Mouse (Mus musculus) CH12.LX (cell line): ENCODE measurements around the gene Ilf3. TPM values are rescaled to one million over a fixed set of nuclear protein-coding genes. Genes with fewer than 3 reads are reported as not detected.
"Not testable (repeated sequence)": the region's sequence is repeated elsewhere in the genome, so short reads cannot be mapped to it uniquely, and the experiment has no call there.

Experiments
- DNase-seq: peaks from one replicate; pipeline ENCODE4 v3.0.0-alpha.2; 2013; ENCODE audit errors: extremely low read depth
- H3K27ac ChIP-seq: 2 replicates; pipeline ENCODE4 v1.5.1; 2012; ENCODE audit warnings: low read depth, mild to moderate bottlenecking, control low read depth, moderate library complexity; ENCODE audit not compliant: insufficient read depth
- H3K27me3 ChIP-seq: replicated peaks from 2 replicates; pipeline ENCODE3; 2012; ENCODE audit warnings: inconsistent platforms
- H3K36me3 ChIP-seq, 2 experiments: replicated peaks in 1 of 2; 2 replicates each; pipeline versions ENCODE3 to v1.6.1; 2012; ENCODE audit warnings: inconsistent platforms in 1 of 2, low read length in 1 of 2, mild to moderate bottlenecking in 1 of 2, mixed read lengths in 1 of 2, moderate library complexity in 1 of 2; ENCODE audit not compliant: control insufficient read depth in 1 of 2, insufficient read depth in 1 of 2
- H3K4me1 ChIP-seq, 2 experiments: 2 replicates each; pipeline ENCODE4 v1.6.1; 2012; ENCODE audit warnings: inconsistent platforms in 1 of 2, moderate library complexity in 1 of 2; ENCODE audit not compliant: insufficient read depth in 2 of 2, control insufficient read depth in 1 of 2
- H3K4me2 ChIP-seq: 2 replicates; pipeline ENCODE4 v1.6.1; 2012; ENCODE audit warnings: low read depth, mild to moderate bottlenecking, control low read depth; ENCODE audit not compliant: poor library complexity, insufficient read depth, severe bottlenecking
- H3K4me3 ChIP-seq, 3 experiments: fragments of 150-350 bp in 1 of 3; sonication (generic) in 1 of 3; replicated peaks in 1 of 3; 2 replicates each; pipeline versions ENCODE3 to v1.5.1; 2011 to 2012; ENCODE audit warnings: low read depth in 2 of 3, low read length in 2 of 3, mild to moderate bottlenecking in 2 of 3, moderate library complexity in 2 of 3, control low read depth in 1 of 3, improper control_type of control experiment in 1 of 3, inconsistent platforms in 1 of 3, mixed read lengths in 1 of 3; ENCODE audit not compliant: poor library complexity in 1 of 3
- H3K79me2 ChIP-seq: replicated peaks from 2 replicates; pipeline ENCODE4 v1.6.1; 2012; ENCODE audit warnings: mild to moderate bottlenecking, moderate library complexity; ENCODE audit not compliant: control insufficient read depth, poor library complexity, insufficient read depth, severe bottlenecking; ENCODE audit errors: extremely low read depth
- H3K9ac ChIP-seq: 2 replicates; pipeline ENCODE4 v1.6.1; 2012; ENCODE audit warnings: low read depth, mild to moderate bottlenecking, control low read depth, moderate library complexity; ENCODE audit not compliant: insufficient read depth
- H3K9me3 ChIP-seq: replicated peaks from 2 replicates; pipeline ENCODE3; 2012; ENCODE audit warnings: low read length, inconsistent platforms, mixed read lengths
- BHLHE40 ChIP-seq: IDR thresholded peaks from 2 replicates; pipeline ENCODE4 v1.6.1; 2011; ENCODE audit warnings: mild to moderate bottlenecking, low read depth, low read length, improper control_type of control experiment
- CTCF ChIP-seq, 2 experiments: IDR thresholded peaks in 1 of 2; conservative IDR thresholded peaks in 1 of 2; 2 replicates each; pipeline ENCODE4 v1.5.1; 2011 to 2012; ENCODE audit warnings: low read depth in 2 of 2, low read length in 2 of 2, improper control_type of control experiment in 1 of 2, inconsistent platforms in 1 of 2, mild to moderate bottlenecking in 1 of 2, moderate library complexity in 1 of 2
- E2F4 ChIP-seq: IDR thresholded peaks from 2 replicates; pipeline ENCODE4 v1.6.1; 2011; ENCODE audit warnings: low read depth, low read length, improper control_type of control experiment; ENCODE audit not compliant: insufficient replicate concordance
- ELF1 ChIP-seq: IDR thresholded peaks from 2 replicates; pipeline ENCODE4 v1.6.1; 2014; ENCODE audit warnings: low read depth, mild to moderate bottlenecking, inconsistent platforms, low read length, improper control_type of control experiment
- ETS1 ChIP-seq: conservative IDR thresholded peaks from 2 replicates; pipeline ENCODE4 v1.6.1; 2012; ENCODE audit warnings: low read depth, mild to moderate bottlenecking, inconsistent platforms, low read length, improper control_type of control experiment, moderate library complexity
- IRF4 ChIP-seq: IDR thresholded peaks from 2 replicates; pipeline ENCODE4 v1.6.1; 2014; ENCODE audit warnings: low read depth, mild to moderate bottlenecking, inconsistent platforms, low read length, improper control_type of control experiment
- JUN ChIP-seq: IDR thresholded peaks from 2 replicates; pipeline ENCODE4 v1.6.1; 2011; ENCODE audit warnings: low read depth, mild to moderate bottlenecking, low read length, improper control_type of control experiment, moderate library complexity; ENCODE audit not compliant: insufficient read depth
- JUND ChIP-seq: conservative IDR thresholded peaks from 2 replicates; pipeline ENCODE4 v1.6.1; 2011; ENCODE audit warnings: low read depth, low read length, improper control_type of control experiment
- MAFK ChIP-seq: IDR thresholded peaks from 2 replicates; pipeline ENCODE4 v1.6.1; 2011; ENCODE audit warnings: low read length, improper control_type of control experiment; ENCODE audit not compliant: insufficient replicate concordance
- MAZ ChIP-seq: IDR thresholded peaks from 2 replicates; pipeline ENCODE4 v1.6.1; 2012; ENCODE audit warnings: low read depth, mild to moderate bottlenecking, inconsistent platforms, low read length, improper control_type of control experiment, moderate library complexity
- MXI1 ChIP-seq: IDR thresholded peaks from 2 replicates; pipeline ENCODE4 v1.6.1; 2011; ENCODE audit warnings: mild to moderate bottlenecking, low read depth, low read length, improper control_type of control experiment
- MYC ChIP-seq: IDR thresholded peaks from 2 replicates; pipeline ENCODE4 v1.6.1; 2011; ENCODE audit warnings: low read depth, mild to moderate bottlenecking, improper control_type of control experiment, low read length
- NRF1 ChIP-seq: IDR thresholded peaks from 2 replicates; pipeline ENCODE4 v1.6.1; 2014; ENCODE audit warnings: low read depth, mild to moderate bottlenecking, inconsistent platforms, low read length, improper control_type of control experiment, moderate library complexity
- PAX5 ChIP-seq: IDR thresholded peaks from 2 replicates; pipeline ENCODE4 v1.6.1; 2012; ENCODE audit warnings: low read length, inconsistent platforms, mixed read lengths
- POLR2AphosphoS2 ChIP-seq: IDR thresholded peaks from 2 replicates; pipeline ENCODE4 v1.6.1; 2011; ENCODE audit warnings: low read depth, low read length, improper control_type of control experiment
- RAD21 ChIP-seq: IDR thresholded peaks from 2 replicates; pipeline ENCODE4 v1.6.1; 2011; ENCODE audit warnings: low read depth, mild to moderate bottlenecking, low read length, improper control_type of control experiment, moderate library complexity
- RCOR1 ChIP-seq: conservative IDR thresholded peaks from 2 replicates; pipeline ENCODE4 v1.6.1; 2012; ENCODE audit warnings: low read depth, mild to moderate bottlenecking, inconsistent platforms, low read length, improper control_type of control experiment
- SMC3 ChIP-seq: IDR thresholded peaks from 2 replicates; pipeline ENCODE4 v1.6.1; 2011; ENCODE audit warnings: low read depth, low read length, improper control_type of control experiment
- TCF12 ChIP-seq: IDR thresholded peaks from 2 replicates; pipeline ENCODE4 v1.6.1; 2014; ENCODE audit warnings: low read depth, mild to moderate bottlenecking, inconsistent platforms, low read length, improper control_type of control experiment
- USF2 ChIP-seq: conservative IDR thresholded peaks from 2 replicates; pipeline ENCODE4 v1.6.1; 2011; ENCODE audit warnings: low read depth, low read length, improper control_type of control experiment
- ZC3H11A ChIP-seq: IDR thresholded peaks from 2 replicates; pipeline ENCODE4 v1.6.1; 2012; ENCODE audit warnings: low read depth, mild to moderate bottlenecking, inconsistent platforms, low read length, improper control_type of control experiment
- ZKSCAN1 ChIP-seq: IDR thresholded peaks from 2 replicates; pipeline ENCODE4 v1.6.1; 2012; ENCODE audit warnings: low read depth, inconsistent platforms, low read length, improper control_type of control experiment, borderline replicate concordance
- ZMIZ1 ChIP-seq: IDR thresholded peaks from 2 replicates; pipeline ENCODE4 v1.6.1; 2012; ENCODE audit warnings: low read depth, mild to moderate bottlenecking, inconsistent platforms, low read length, improper control_type of control experiment
- ZNF384 ChIP-seq: IDR thresholded peaks from 2 replicates; pipeline ENCODE4 v1.6.1; 2012; ENCODE audit warnings: low read depth, low read length, improper control_type of control experiment, inconsistent platforms
- dilution Hi-C: fragments of 300-500 bp; cut with MboI; formaldehyde crosslinking; loops from 2 replicates; pipeline ENCODE4 v1.14.3; 2020; ENCODE audit warnings: low sequenced_read_pairs; ENCODE audit not compliant: extremely low pct_unique_long_range_greater_than_20kb, extremely low pct_ligation_motif_present
- in situ Hi-C: fragments of 300-500 bp; cut with MboI; formaldehyde crosslinking; loops from 3 replicates; pipeline ENCODE4 v1.14.3; 2019; ENCODE audit warnings: low sequenced_read_pairs, low pct_ligation_motif_present, low pct_unique_long_range_greater_than_20kb, mixed read lengths
- polyA plus RNA-seq: library from polyadenylated mRNA; unstranded; fragments of >175 nt; gene quantifications from 2 replicates; pipeline ENCODE4 v1.2.1, GENCODE M21; 2012; ENCODE audit warnings: low read depth; ENCODE audit not compliant: insufficient read length
- total RNA-seq, 2 experiments: library from RNA; depleted of rRNA; stranded (reverse); fragments of 300-350 nt in 1 of 2; fragments of >200 nt in 1 of 2; gene quantifications; 2 replicates each; pipeline ENCODE4 v1.2.3; 2012 to 2014

The Ilf3 gene
- total and polyA plus RNA-seq, 3 experiments, result 72.8 to 128 (median 77.3) TPM

GRCm38 (mm10) chr9:21322917-21323297 lies 44.8 kb upstream of the Ilf3 start:
- Histone ChIP-seq H3K4me1 (peaks cover 16 to 56% of the 10 kb centered on the region in 2 experiments), H3K27ac (0 out of 2 replicates have a peak overlapping the region, but pooled peaks have one; percentile 62), H3K36me3 (peaks cover 0 to 21% of the 10 kb centered on the region in 2 experiments), H3K79me2 (peaks cover 42% of the 10 kb centered on the region), H3K4me2 (peak overlapping the region; percentile 77; the same call in 1 of the 2 replicates), H3K9ac (peak overlapping the region; percentile 69), H3K4me3 (peak overlapping the region; percentile 5 to 77 (median 26))
- H3K27me3 ChIP-seq, in situ Hi-C loops, DNase-seq, H3K9me3 ChIP-seq, dilution Hi-C loops: not testable (repeated sequence)
- TF ChIP-seq ZNF384, result peak; percentile 78

GRCm38 (mm10) chr9:21324269-21324668 lies 43.4 kb upstream of the Ilf3 start:
- H3K27me3 ChIP-seq, result no peaks in the 10 kb centered on the region
- no peak overlapping the region for H3K9ac ChIP-seq
- peaks cover 47% of the 10 kb centered on the region for H3K79me2 ChIP-seq
- no peak overlapping the region for H3K27ac ChIP-seq
- H3K4me2 ChIP-seq, result no peak overlapping the region
- DNase-seq, result no peak
- no peak for TF ChIP-seq ETS1
- no peak for TF ChIP-seq ZC3H11A
- TF ChIP-seq BHLHE40, result 0 out of 2 replicates have a peak, but pooled peaks have one; percentile 11
- no peak for TF ChIP-seq E2F4
- TF ChIP-seq MAFK, result no peak
- dilution Hi-C loops (no loop called here), in situ Hi-C loops (no loop called here)
- H3K36me3 ChIP-seq, result peaks cover 0 to 24% of the 10 kb centered on the region in 2 experiments
- peaks cover 3% of the 10 kb centered on the region for H3K9me3 ChIP-seq
- no peak overlapping the region for H3K4me3 ChIP-seq
- peaks cover 19 to 57% of the 10 kb centered on the region in 2 experiments for H3K4me1 ChIP-seq

DNA sequence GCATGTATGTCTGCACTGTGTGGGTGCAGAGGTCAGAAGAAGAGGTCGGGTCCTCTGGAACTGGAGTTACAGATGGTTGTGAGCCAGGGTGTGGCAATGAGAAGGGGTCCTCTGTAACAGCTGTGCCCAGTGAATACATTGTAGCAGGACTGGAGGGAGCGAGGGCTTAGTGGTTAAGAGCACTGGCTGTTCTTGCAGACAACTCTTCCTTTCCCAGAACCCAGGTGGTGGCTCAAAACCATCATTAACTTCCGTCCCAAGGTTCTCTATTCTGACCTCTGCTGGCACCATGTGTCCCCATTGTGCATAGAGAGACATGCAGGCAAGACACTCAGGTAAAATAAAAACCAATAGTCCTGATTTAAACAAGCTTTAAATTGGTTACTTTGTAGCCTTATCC lies 40.1 kb upstream of the Ilf3 start:
- DNase-seq, result peak; percentile 73
- Histone ChIP-seq H3K27me3 (no peaks in the 10 kb centered on the region), H3K79me2 (peaks cover 63% of the 10 kb centered on the region), H3K4me1 (peaks cover 27 to 78% of the 10 kb centered on the region in 2 experiments), H3K27ac (peak overlapping the region; percentile 79), H3K9me3 (peaks cover 2% of the 10 kb centered on the region), H3K36me3 (peaks cover 3 to 41% of the 10 kb centered on the region in 2 experiments), H3K4me3 (peak overlapping the region in 1 of 3 experiments; percentile 33)
- TF ChIP-seq USF2, result no peak
- no peak for TF ChIP-seq POLR2AphosphoS2
- TF ChIP-seq ZKSCAN1, result no peak
- TF ChIP-seq MAFK, result no peak
- no peak for TF ChIP-seq JUN
- TF ChIP-seq MYC, result no peak
- 0 out of 2 replicates have a peak, but pooled peaks have one; percentile 12 for TF ChIP-seq ETS1
- no peak for TF ChIP-seq NRF1
- no peak for TF ChIP-seq JUND
- no peak for TF ChIP-seq MAZ
- peak; percentile 18; the same call in 1 of the 2 replicates for TF ChIP-seq TCF12
- TF ChIP-seq ELF1, result no peak
- TF ChIP-seq ZMIZ1, result no peak
- no peak for TF ChIP-seq PAX5
- peak; percentile 45 for TF ChIP-seq SMC3
- TF ChIP-seq ZC3H11A, result no peak
- no peak for TF ChIP-seq IRF4
- no peak for TF ChIP-seq MXI1
- peak; percentile 3 for TF ChIP-seq RAD21
- peak in 1 of 2 experiments; percentile 51; a peak in 2 of 4 replicates for TF ChIP-seq CTCF (conservative IDR thresholded peaks at IDR 0.05 in 1 of 2, IDR thresholded peaks at IDR 0.05 in 1 of 2; ENCODE audit: low read depth in 2 of 2, low read length in 2 of 2)
- TF ChIP-seq RCOR1, result no peak
- TF ChIP-seq, all 38 proteins: peak for 5
- 0 out of 2 replicates have a peak overlapping the region, but pooled peaks have one; percentile 28 for H3K9ac ChIP-seq
- in situ Hi-C loops, result no loop called here
- dilution Hi-C loops, result no loop called here
- H3K4me2 ChIP-seq, result peak overlapping the region; percentile 90
